Mouse (Mus musculus): ENCODE measurements around the gene Srsf3. TPM values are rescaled to one million over a fixed set of nuclear protein-coding genes. Genes with fewer than 3 reads are reported as not detected.
"Not testable (repeated sequence)": the region's sequence is repeated elsewhere in the genome, so short reads cannot be mapped to it uniquely, and the experiment has no call there.

Srsf3 gene
- total RNA-seq, 4 experiments from 2014 or later = 117 to 141 (median 132) TPM

DNA sequence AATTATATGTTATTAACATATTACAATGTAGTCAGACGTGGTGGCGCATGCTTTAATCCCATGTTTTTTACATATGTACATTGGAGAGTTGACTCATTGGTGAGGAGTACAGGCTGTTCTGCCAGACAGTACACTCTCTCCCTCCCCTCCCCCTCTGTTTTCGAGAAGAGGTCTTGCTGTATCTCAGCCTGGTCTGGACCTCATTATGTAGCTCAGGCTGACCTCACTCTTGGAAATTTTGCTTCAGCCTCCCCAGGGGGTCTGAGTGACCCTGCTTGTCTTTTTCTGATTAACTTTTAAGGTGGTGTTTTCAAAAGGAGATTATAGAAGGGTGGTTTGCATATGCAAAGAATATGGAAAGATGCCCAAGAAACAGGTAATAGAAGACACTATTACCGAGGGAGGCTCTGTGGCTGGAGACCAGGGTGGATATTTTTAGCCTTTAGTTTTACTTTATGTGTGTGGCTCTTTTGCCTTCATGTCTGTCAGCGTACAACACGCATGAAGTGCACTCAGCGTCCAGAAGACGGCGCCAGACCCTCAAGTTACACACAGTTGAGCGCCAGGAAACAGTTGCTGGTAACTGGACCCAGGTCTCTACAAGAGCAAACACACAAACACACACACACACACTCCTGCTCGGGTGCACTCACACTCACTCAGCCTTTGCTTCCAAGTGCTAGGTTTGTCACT lies 14.0 kb upstream of the Srsf3 start:
- no peak for DNase-seq (ENCODE audit: low spot score in 2 of 2)

DNA sequence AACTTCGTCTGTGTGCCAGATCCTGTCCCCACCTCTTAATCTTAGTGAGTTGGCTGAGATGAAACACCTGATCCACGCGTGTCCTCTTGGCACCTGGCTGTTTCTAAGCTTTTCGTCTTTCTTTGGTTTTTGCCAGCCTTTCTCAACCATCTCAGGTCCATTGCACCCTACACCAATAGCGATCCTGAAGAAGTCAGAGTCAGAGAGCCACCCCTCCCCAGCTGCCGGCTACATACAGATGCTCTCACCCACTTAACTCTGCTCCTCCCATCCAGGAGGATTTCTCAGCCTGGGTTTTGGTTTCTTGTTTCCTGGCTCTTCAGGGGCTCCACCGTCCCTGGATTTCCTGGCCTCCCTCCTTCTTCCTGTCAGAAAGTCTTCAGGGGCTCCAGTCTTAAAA lies 13.0 kb upstream of the Srsf3 start:
- DNase-seq (ENCODE audit: low spot score in 2 of 2) = no peak

DNA sequence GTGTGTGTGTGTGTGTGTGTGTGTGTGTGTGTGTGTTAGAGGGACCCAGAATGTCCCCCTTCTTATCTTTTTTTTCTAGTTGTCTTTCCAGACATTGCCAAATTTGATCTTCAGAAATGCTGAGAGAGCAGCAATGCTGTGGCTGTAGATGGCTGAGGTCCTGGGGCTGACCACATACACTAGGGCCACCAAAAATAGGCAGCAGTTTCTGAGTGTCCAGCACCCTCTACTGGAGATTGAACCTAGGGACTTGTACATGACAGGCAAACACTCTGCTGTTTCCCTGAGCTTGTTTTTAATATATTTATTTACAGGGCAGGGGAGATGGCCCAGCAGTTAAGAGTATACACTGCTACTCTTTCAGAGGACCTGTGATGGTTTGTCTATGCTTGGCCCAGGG lies 12.0 kb upstream of the Srsf3 start:
- DNase-seq (ENCODE audit: low spot score in 2 of 2) = no peak

DNA sequence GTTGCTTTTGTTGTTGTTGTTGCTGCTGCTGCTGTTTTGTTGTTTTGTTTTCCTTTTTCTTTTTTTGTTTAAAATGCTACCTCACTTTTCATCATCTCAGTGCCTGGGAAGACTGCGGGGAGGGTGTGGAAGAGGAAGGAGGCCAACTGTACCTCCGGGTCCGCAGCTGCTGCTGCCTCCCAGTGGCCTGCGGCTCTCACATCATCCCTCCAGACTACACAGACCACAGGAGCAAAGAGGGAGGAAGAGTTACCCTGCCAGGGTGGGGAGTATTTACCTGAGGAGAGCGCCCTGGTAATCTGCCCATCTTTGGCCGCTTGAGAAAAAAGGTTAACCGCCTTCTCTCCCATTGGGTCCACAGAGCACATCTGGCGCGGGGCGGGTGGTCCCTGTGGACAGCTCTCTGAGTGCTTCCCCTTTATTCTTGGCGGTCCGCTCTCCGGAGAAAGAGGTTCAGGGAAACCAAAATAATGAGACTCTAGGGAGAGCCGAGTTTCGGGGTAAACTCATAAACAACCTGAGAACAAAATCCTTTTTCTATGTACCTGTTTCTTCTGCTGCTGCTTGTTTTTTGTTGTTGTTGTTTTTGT lies 10.1 kb upstream of the Srsf3 start:
- no peak for DNase-seq (ENCODE audit: low spot score in 2 of 2)

DNA sequence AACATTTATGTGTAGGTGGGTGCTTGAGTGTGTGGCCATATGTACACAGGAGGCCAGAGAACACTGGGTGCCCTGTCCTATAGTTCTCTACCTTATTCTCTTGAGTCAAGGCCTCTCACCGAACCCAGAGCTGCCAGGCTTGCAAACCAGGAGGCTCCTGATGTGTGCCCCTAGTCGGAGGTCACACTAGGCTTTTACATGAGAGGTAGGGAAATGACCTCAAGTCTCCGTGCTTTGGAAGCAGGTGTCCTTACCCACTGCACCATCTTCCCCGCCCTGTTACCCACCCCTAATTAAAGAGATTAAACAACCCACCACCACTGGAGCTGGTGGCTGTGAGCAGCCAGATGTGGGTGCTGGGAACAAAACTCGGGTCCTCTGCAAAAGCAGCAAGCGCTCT lies 9.1 kb upstream of the Srsf3 start:
- DNase-seq (ENCODE audit: low spot score in 2 of 2) = no peak

DNA sequence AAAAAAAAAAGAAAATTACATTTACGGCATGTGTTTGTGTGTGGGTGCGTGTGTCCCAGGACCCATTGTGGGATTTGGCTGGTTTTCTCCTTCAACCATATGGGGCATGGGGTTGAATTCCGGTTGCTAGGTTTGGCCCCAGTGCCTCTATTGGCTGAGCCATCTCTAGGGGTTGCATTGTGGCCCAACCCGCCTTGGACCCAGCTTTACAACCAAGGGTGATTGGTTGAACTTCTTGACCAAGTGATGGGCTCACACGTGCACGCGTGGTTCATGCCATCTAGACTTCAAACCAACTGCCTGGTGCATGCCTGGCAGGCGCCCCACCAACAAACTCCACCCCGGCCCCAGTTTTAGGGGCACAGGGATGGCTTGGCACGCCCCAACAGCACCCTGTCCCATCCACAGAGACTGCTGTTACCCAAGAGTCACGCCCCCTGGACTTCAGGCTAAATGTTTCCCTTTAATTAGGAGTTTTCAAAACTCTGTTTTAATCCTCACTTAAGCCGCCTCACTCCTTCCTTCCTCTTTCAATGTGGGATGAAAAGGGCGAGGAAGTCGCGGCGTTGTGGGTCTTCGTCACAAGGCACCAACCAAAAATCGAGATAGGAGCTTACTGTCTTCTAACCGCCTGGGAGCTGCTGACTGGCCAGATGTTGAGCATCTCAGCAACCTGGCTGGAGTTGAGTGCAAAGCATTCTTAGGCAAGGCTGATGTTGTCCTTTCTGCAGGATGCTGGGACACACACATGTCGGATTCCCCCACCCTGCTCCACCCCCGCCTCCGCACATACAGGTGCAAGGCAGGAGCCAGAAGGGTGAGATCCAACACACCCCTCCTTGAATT lies 8.2 kb upstream of the Srsf3 start:
- no peak for DNase-seq (ENCODE audit: low spot score in 2 of 2)

DNA sequence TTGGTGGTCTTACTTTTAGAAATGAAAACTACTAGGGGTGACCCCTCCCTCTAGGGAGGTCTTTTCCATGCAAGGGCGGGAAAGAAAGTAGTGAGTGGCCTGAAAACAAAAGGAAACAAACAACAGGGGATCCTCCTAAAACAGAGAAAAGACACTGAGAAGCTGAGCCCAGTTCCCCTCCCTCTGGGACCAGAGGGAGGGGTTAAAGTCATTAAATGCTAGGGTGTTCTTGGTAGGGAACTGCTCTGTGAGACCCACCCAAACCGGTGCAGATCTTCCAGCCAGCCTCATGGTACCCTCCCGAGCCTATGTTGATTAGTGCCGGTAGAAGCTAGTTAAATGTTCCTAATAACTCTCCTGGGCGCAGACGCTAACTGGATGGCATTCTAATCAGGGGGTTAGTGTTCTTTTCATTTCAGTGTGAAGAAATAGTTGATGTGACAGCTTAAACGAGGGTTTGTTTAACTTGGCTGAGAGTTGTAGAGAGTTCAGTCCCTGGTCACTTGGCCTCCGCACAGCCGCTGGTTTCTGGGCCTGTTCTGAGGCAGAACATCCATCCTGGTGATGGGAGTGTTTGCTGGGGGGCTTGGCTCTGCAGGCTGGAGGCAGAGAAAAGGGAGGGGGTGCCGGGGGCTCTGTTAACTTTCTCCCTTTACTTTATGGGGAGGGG lies 7.4 kb upstream of the Srsf3 start:
- no peak for DNase-seq (ENCODE audit: low spot score in 2 of 2)

DNA sequence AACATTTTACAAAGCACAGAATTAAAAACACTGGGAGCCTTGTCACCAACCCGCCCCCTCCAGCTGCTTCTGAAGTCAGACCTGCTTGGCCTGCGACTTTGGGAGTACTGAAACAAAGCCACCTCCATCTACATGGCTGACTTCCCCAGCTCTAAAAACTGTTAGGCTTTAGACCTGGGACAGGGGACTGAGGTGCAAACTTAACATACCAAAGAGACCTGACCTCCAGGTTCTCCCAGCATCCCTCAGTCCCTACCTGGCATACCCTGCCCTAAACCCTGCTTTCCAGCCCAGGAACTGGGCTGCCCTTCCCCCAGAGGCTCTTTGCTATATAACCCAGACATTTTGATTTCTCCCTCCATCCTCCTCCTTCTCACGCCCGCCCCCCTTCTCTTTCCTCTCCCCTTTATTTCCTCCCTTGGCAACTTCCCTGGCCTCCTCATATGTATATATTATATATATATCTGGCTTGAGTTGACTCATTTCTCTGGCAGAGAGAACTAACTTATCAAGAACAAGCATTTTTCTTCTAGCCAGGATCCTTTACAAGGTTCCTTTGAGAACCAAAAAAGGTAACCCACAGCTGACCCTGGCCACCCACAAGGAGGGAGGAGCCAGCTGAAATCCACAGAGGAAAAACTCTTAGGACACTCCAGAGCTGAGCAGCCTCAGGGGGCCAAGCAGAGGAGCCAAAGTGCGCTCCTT lies 5.6 kb upstream of the Srsf3 start:
- DNase-seq (ENCODE audit: low spot score in 2 of 2) = no peak

DNA sequence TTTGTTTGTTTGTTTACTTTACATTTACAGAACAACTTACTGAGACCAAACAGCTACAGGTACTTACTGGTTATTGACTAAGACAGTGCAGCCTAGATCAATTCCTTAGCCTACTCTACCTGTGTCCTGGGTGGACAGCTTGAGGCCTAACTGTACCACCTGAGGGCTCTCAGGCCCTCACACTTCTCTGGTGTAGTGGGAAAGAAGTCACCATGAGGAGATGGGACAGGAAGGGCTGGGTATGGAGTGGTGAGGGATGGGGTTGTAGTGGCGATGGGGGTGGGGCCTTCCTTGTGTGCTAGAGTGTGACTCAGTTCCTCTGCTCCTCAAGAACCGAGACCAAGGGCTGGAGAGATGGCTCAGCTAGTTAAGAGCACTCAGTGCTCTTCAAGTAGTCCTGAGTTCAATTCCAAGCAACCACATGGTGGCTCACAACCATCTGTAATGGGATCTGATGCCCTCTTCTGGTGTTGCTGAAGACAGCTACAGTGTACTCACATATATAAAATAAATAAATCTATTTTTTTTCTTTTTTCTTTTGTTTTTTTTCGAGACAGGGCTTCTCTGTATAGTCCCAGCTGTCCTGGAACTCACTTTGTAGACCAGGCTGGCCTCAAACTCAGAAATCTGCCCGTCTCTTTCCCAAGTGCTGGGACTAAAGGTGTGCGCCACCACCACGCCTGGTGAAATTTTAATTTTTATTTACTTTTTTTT lies 1.9 kb upstream of the Srsf3 start:
- DNase-seq (ENCODE audit: low spot score in 2 of 2) = no peak

DNA sequence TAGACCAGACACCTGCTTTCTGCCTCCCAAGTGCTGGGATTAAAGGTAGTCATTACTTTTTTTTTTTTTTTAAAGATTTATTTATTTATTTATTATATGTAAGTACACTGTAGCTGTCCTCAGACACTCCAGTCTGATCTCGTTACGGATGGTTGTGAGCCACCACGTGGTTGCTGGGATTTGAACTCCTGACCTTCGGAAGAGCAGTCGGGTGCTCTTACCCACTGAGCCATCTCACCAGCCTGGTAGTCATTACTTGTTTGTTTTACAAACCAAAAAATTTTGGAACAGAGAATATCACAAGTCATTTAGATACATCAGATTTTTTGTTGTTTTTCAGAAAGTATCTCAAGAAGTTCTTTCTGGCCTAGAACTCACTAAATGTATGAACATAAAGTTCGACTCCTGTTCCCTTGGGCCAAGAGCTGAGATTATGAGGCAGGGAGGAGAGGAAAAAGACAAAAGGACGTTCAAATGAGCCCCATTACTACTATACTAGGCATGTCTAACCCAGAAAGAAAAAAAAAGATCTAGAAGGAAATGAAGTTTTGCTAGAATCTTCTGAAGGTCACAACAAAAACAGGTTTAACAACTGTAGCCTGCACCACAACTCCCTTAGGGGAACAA lies 1.2 kb upstream of the Srsf3 start:
- DNase-seq (ENCODE audit: low spot score in 2 of 2) = not testable (repeated sequence)

DNA sequence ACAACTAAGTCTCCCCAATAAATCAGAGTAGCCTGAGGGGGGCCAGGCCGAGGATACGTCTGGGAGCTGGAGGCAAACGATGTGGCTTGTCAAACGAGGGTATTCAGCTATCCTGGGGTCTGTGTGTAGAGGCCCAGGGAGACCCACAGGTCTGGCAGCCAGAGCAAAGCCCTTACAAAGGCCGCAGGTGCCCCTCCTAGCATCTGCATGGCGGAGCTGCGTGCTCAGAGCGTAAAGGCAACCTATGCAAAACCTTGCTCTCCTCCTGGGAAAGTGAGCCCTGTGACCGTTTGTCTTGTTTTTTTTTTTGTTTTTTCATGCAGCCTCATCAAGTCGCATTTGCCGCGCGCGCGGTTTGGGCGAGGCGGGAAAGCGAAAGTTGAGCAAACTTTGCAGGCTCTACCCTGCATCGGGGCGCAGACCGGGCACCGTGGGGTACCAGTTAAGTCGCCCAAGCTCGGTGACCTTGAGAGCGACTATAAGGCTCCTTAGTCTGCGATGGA lies 606 bp upstream of the Srsf3 start:
- no peak for DNase-seq (ENCODE audit: low spot score in 2 of 2)

DNA sequence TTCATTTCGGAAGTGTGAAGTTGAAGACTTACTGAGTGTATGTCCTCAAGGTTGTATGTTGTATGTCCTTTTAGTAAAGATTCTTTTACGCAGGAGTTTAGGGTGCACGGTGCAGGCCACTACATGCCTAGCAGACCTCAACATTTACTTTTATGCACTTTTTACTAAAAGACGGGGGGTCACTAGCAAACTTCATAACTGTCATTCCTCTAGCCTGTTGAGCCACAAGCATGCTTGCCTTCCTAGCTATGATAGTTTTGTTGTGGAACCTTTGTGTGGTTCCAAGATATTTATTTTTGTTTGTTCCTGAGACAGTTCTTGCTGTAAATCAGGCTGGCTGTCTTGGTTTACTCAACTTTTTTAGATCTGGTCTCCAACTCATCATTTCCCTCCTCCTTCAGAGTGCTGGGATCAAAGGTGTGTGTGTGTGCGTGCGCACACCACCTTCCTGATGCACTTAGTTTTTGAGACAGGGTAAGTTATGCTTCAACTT lies 1.2 kb downstream of the Srsf3 start:
- no peak for DNase-seq (ENCODE audit: low spot score in 2 of 2)

DNA sequence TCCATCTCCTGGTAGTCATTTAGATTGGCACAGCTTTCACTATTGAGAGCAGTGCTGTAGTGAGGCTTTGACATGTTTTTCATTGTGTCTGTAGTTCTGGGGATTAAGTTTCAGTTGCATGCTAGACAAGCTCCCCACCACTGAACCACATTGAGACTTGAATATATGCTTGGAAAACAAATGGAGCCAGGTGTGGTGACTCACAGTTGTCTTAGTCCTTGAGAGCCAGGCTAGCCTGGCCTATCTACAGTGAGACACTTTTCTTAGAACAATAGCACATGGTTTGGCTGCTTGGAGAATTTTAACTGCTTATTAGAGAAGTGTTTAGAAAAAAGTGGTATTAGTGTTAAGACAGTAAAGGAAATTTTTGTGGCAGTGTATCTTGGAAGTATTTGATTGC lies 1.8 kb downstream of the Srsf3 start:
- no peak for DNase-seq (ENCODE audit: low spot score in 2 of 2)

DNA sequence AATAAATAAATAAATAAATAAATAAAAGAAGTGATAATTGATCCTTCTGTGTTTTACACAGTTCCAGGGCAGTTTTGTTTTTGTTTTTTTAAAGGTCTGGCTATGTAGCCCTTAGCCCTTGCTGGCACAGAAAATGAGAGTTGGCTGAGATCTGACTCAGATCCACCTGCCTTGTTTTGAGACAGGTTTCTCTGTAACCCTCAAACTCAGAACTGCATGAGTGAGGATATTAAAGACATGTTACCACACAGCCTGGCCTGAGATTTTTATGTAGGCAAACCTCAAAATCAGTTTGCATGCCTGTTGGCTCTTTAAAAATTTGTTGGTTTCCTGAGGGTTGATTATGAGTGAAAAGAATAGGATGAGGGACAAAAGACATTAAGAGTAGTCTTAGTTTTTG lies 3.1 kb downstream of the Srsf3 start:
- no peak for DNase-seq (ENCODE audit: low spot score in 2 of 2)

DNA sequence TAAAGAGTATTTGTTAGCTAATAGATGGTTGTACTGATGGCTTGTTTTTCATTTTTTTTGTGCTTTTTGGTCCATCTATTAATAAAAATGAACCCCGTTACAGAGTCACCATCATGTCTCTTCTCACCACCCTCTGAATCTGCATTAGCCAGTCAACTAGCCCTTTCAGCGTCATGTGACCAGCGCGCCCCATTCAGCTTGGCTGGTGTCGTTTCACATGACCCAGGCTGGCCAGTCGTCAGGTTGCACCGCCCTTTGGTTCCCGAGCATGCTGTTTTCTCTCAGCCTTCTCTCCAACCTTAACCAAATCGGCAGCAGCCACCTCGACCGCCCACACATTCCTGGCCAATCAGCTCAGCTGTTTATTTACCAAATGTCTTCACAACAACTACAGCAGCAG lies 6.9 kb downstream of the Srsf3 start:
- DNase-seq (ENCODE audit: low spot score in 2 of 2) = no peak

DNA sequence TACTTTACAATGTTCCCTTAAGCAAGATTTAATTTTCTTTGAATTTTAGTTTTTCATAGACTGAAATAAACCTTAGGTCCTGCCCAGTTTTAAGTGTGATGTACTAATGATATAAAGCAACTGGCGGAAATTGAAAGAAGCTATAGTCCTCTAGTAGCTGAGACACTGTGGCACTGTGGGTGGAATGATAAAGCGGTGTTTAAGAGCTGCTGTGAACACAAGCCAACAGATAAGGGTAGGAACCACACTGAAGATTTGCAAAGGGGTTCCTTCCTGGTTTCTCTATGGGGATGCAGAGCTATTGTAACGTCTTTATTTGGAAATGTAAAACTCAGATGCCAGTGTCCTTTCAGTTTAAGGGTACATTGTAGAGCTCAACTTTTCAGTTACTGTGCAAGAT lies 9.2 kb downstream of the Srsf3 start:
- not testable (repeated sequence) for DNase-seq (ENCODE audit: low spot score in 2 of 2)

DNA sequence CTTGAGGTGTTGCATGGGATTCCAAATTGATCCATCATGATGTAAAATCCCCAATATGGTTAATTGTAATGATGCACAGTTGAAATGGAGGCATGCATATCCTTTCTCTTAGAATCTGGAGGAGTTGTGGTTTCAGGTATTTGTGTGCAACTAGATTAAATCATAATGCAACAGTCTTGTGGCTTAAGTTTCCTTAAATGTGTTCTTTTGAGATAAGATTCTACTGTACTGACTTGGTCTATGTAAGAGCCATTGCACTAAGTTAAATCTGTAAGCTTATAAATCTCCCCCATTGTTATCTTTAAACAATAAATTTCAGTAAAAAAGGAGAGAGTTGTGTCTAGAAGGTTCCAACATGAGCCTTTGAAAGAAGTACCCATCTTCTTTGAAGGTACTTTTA lies 10.1 kb downstream of the Srsf3 start:
- DNase-seq (ENCODE audit: low spot score in 2 of 2) = no peak

DNA sequence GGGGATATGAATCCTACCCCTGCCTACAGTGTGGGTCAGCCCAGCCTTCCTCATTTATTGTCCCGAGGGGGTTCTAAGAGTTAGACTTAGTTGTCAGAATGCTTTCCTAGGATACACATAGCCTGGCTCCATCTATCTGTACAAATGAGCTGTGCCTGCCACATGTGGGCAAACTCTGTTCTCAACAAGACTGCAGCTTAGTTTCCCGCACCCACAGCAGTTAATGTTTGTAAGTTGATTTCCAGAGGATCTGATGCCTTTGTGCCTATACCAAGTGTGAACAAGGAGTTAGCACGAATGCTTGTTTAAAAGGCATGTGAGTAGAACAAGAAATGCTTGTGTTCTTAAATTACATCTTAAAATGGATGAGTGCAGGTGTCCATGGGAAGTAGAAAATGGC lies 11.2 kb downstream of the Srsf3 start:
- no peak for DNase-seq (ENCODE audit: low spot score in 2 of 2)

DNA sequence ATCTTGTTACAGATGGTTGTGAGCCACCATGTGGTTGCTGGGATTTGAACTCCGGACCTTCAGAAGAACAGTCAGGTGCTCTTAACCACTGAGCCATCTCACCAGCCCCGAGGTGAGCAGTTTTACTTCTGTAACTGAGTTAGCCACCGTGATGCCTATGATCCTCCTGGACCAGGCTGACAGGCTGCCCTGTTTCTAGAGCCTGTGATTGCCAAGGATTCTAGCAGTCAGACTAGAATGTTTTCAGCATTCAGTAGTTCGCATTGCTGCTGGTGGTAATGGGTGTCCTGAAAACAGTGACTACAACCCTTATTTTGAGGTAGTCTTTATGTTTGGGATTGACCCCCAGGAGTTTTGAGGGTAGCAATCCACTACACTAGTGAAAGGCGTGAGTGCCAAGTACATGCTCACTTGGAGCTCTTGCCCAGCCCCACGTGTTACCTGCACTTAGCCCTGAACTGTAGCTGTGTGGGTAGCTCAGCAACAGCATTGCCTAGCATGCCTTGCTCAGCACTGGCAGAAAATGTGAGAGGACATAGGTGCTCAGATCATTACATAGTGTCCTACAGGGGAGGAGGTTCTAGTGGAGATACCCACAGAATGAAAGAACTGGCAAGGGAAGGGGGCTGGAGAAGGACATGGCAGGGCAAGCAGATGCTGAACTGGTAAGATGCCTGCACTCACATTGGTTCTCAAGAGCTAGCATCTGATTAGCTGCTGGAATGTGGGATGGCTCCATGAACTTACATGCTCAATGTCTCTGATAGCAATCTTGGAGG lies 11.9 kb downstream of the Srsf3 start:
- DNase-seq (ENCODE audit: low spot score in 2 of 2) = no peak
